Mouse (Mus musculus) lung, adult 18-20 months (tissue): ENCODE results near the gene B4galt2.

Source experiments
- DNase-seq, 2 experiments: peaks; one replicate each; pipeline ENCODE4 v3.0.0; 2022; ENCODE audit warnings: mixed read lengths in 2 of 2

B4galt2 gene

DNA sequence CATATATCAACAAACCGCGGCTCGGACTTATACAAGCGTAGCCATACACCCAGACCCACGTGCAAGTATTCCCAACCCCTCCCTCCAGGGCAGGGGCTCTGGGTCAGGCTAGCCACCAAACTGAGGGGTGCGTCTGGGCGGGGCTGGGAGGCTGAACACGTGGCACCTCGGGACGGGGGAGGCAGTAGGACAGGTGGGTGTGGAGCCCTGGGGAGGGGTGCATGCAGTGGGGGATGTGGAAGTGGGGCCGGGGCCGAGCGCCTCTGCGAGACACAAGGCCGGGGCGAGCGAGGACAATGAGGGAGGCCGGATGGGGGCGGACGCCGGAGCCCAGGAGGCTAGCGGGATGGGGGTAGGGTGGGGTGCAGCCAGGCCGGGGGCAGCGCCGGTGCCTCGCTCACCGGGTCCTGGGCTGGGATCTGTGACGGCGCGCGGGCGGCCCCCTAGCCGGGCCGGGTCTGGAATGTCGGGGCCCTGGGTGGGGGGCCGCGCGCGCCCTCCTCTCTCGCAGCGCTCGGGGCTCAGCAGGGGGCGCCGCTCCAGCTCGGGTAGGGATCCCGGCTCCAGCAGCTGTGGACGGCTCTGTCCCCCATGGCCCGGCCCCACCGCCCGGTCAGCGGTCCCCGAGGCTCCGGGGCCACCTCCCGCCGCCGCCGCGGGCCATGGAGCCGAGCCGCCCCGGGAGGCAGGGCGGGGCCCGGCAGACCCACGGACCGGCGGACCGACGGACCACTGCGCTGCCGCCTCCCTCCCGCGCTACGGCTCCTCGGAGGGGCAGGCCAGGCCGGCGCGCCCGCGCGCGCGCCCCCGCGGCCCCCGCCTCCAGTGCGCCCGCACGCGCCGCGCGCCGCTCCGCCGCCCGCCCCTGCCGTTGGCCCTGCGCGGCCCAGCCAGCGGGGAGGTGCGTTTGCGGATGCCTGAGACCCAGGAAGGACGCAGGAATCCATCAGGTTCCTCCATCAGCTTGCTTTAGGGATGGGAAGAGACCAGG is at the start of gene B4galt2:
Gene B4galt2, minus strand, starts transcription at position 787 of the 991 bp plus-strand sequence.
- DNase-seq = peak; percentile 33 to 38

GRCm38 (mm10) chr4:117929391-117929881 is 46.1 kb upstream of the B4galt2 start, which contains the start of gene Artn:
Gene Artn (minus strand): TSS chr4:117929763.
- DNase-seq = peak; percentile 67 to 78

DNA sequence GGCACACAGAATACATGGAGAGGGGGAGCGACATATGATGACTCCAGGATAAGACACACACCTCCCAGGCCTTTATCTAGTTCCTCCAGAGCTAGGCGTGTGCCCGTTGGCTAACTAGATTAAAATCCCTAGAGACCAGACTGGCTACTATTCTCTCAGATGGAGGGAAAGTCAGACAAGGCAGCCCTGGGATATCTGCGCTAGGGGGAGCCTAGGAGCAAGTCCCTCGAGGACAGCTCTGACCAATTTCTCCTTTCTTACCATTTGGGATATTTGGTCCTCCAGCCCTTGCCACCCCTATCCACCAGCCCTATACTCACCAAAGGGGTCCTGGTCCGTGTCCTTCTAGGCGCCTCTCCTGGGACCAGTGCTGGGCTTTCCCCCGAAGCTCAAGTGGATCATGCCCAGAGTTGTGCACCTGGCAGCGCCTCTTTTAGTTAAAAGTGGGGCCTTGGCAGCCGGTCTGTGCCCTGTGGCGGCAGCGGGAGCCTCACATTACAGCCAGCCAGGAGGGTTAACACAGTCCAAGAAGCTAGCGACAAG is 45.5 kb upstream of the B4galt2 start:
- peak; percentile 61 to 70 for DNase-seq

- no peak for DNase-seq
Observed at GRCm38 (mm10) chr4:117928234-117928633, 44.9 kb upstream of the B4galt2 start.

DNA sequence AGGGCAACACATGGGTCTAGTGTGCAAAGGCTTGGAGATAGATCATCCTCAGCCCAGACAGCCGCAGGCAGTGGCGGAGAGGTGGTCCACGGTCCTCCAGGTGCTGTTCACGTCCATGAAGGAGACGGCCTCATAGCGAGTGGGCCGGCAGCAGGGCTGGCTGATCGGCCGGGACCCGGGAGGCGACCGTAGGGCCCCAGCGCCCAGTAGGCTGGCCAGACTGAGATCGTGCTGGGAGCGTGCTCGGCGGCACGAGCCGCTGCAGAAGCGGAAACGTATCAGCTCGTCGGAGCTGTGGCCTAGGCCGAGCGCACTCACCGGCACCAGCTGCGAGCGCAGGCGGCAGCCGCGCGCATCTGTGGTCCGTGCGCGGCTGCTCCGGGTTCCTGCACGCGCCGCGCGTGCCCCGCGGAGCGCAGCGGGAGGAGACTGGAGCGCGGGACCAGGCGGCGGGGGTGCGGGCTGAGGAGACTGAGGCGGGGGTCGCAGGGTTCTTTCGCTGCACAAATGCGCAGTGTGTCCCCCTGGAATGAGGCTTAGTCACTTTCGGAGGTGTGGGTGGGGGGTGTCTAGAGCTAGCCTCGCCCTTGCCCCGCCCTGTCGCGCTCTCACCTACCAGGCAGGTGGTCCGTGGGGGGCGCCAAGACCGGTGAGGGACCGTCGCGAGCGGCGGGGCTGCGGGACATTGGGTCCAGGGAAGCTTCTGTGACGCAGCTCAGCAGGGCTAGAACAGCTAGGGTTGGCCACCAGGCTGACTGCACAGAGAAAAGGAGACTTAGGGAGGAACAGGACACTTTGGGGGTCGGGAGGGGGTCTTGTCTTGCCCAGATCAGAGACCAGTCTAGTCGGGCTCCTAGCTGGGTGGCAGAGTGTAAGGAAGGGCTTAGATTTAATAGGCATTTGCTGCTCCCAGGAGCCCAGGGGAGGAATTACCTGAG is 43.5 kb upstream of the B4galt2 start:
- DNase-seq = peak in 1 of 2 experiments; percentile 24

DNA sequence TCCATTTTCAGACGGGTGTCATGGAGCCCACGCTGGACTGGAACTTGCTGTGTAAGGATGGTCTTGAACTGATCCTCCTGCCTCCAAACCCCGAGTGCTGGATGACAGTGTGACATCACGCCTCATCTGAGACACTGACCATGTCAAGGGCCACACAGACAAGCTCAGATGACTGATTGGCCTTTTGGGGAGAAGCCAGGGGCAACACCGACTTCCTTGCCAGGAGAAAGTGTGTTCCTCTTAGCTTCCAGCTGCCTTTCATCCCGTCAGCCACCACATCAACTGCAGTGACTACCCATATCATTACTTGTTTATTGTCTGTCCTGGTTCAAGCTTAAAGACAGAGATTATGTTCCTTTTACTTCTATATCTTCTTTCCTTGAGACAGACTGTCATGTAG is 41.6 kb upstream of the B4galt2 start:
- DNase-seq = no peak

DNA sequence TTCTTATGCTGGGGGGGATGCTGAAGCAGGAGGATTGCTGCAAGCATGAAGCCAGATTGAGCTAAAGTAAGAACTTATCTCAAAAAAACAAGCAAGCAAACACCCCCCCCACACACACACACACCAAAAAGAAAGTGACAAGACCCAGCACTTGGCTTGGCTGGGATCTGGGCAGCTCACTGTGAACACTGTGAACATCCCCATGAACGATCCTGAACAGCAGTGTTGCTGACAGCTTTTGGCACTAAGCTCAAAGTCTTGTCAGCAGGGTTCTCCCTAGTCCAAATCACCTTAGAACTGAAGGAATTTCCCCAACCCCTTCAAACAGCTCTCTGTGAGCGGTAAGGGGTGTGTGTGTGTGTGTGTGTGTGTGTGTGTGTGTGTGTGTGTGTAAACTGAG is 40.2 kb upstream of the B4galt2 start:
- DNase-seq = no peak

GRCm38 (mm10) chr4:117921358-117921757 is 38.1 kb upstream of the B4galt2 start:
- no peak for DNase-seq

- DNase-seq = no peak
Observed at GRCm38 (mm10) chr4:117918762-117919161, 35.5 kb upstream of the B4galt2 start.

DNA sequence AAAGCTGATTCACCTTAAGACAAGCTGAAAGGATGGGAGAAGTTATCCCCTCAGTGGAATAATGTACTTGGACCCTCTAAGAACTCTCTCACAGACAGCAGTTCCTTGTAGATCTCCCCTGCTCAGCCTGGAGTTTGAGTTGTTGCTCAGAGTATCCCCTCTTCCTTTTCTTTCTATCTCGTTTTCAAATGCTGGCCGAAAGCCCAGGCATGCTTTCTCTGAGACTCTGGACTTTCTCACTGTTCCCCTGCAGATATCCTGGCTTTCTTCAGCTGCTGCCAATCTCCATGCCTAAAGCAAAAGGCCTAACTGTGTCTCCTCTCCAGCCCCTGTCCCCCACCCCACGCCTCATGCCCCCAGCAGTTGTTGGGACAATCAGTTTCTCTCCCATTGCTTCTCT is 35.0 kb upstream of the B4galt2 start:
- no peak for DNase-seq

- no peak for DNase-seq
Observed at GRCm38 (mm10) chr4:117917847-117918246, 34.6 kb upstream of the B4galt2 start.

GRCm38 (mm10) chr4:117917402-117917801 is 34.1 kb upstream of the B4galt2 start:
- no peak for DNase-seq

- no peak for DNase-seq
Observed at GRCm38 (mm10) chr4:117916386-117916785, 33.1 kb upstream of the B4galt2 start.

DNA sequence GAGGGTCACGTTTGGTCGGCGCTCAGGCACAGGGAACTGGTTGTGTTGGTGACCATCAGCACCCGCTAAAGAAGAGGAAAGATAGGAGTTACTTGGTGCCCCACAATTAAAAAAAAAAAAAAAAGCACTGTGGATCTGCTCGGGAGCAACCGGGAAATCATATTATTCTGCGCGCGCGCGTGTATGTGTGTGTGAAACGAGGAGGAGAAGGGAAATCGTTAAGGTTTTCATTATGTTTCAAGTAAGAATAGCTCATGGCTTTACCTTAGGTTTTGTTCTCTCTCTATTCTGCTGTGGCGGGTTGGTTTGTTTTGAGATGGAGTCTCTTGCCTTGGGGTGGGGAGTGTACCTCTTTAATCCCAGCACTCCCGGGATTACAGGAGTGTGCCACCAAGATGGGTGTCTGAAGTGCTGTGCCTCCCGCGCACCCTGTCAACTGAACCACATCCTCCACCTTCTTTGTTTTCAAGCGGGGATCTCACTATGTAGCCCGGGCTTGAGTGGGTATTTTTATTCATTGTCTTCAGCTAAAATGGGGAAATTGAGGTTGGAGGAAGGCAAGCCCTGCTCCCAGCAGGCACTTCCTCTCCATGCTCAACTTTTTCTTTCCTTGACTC is 32.3 kb upstream of the B4galt2 start:
- no peak for DNase-seq

GRCm38 (mm10) chr4:117914591-117915442 is 31.5 kb upstream of the B4galt2 start, which contains the start of gene Ipo13:
Gene Ipo13 (minus strand): TSS chr4:117914999.
- peak; percentile 92 to 94 for DNase-seq

DNA sequence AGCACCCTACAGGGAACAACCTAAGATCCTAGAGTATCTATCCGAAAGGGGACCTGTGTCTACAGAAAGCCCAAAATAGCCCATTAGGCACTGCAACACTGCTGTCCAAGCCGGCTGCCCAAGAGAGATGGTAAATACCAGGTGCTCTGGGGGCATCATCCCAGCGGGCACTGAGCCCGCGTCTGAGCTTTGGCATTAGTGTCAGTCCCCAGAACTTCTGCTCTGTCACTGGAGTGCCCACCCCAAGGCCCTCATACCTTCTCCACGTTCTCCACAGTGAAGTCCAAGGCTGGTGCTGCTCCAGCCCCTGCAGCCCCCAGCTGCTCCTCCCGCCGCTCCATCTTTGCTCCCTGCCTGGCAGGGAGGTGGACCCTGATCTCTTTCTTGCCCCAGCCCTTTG is 30.7 kb upstream of the B4galt2 start:
- no peak for DNase-seq

DNA sequence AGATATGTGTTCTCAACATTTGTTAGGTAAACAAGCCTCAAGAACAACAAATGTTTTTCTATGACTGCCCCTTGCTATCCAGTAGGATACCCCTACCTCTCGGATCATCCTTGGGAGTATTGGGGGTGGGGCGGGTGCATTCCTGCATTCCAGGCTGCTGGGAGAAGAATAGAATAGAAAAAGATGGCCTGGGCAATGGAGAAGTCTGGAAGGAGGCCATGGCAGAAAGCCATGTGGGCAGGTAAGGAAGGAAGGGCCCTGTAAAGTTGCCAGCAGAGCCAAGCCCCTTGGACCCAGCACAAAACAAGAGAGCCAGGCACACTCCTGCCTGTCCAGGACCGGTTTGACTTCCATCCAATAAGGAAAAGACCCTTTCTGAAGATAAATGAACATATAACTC is 30.1 kb upstream of the B4galt2 start:
- peak; percentile 75 to 78 for DNase-seq

DNA sequence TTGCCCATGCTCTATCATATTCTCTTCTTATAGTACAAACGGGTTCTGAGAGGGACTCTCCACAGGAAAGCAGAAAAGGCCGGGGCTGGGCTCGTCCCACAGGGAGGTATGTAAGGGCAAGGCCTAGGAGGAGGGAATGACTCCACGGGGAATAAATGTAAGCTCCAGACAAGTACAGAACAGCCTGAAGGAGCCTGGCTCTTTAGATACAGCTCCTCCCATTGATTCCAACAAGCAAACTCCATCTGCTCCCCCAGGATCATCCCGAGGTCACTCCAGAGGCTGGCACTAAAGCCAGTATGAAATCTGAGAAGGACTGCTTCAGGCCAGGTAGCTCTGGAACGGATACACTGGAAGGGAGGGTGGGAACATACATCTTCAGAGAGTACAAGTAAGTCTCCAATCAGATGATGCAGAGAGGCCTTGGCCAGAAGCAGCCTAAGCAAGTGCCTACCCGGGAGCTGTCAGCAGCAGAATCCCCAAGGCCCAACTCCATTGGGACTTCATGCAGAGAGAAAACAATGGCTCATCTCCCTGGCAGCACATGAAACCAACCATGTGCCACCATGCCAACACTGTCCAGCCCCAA is 29.5 kb upstream of the B4galt2 start:
- no peak for DNase-seq

GRCm38 (mm10) chr4:117912131-117912561 is 28.9 kb upstream of the B4galt2 start:
- no peak for DNase-seq

- no peak for DNase-seq
Observed at GRCm38 (mm10) chr4:117908834-117909453, 25.7 kb upstream of the B4galt2 start.
